Mouse (Mus musculus): ENCODE measurements at regions not wholly inside any gene's neighbourhood (a gene's known extent, or its start where the extent isn't known, plus 50 kb on each side); places are given as distances from the start of the nearest gene placed in this dataset.
A peak's percentile ranks its signal among the peaks of the same experiment; 100 is the strongest.

DNA sequence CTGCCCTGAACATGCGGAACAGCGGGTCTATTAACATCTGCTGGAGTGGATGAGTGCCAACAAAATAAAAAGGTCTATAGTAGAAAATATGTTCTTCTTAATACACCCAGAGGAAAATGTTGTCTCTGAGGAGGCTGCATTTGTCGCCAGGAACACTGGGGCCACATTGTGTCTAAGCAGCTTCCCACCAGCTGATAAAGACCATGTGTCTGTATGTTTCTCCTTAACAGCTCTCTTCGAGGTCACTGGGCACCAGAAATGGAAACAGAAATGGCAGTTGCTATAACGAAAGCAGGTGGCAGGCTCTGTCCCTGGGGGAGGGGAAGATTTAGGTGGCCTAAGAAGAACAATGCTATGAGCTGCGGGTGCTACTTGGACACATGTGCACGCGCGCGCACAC lies 159.4 kb downstream of the Ly86 start:
- peak; percentile 29 to 40 for DNase-seq

DNA sequence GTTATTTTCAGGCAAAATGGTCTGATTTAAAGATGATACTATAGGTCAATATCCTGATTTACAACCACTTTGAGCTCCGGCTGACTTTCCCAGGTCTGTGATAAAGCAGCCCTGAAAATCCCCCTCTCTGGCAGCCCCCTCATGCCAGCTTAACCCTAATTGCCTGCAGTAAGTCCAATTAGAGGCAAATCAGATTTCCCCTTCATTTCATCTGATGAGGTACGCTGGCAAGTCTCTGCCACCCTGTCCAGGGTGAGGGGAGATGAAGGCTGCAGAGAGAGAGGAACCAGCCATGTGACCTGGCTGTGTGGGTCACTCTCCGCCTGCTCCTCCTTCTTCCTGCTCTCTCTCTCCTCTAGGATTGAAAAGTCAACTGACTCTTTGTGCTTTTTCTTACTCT lies 160.6 kb downstream of the Ly86 start:
- no peak for DNase-seq

DNA sequence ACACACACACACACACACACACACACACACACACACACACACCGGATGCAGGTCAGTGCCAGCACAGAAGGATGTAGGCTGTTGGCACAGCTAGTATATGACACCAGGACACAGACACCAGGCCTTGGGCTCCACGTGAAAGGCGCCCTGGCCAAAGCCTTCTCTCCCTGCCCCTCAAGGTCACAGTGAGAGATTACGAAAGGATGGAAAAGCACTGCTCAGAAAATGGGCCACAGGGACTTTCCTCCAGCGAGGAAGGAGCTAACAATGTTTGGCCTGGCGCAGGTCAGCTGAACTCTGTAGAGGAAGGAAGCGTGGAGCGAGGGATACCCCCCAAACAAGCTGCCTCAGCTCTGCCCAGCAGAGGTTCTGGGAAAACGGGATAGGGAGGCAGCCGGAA lies 161.0 kb downstream of the Ly86 start:
- no peak for DNase-seq

DNA sequence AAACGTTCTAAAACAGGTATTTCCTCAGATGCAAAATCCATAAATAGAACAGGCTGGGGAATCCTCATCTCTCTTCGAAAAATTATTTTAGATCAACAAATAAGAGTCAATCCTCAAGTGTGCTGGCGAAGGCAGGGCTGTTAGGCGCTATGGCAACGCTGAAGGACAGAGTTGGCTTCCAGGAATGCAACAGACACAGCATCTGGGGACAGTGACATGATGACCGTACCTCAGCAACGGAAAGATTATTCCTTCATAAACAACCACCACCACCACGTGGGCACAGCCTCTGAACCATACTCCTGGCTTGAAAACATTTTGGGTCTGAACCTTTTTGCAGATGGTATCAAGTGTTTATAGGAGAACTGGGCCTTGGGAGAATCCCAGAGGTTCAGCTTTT lies 161.7 kb downstream of the Ly86 start:
- DNase-seq = no peak

DNA sequence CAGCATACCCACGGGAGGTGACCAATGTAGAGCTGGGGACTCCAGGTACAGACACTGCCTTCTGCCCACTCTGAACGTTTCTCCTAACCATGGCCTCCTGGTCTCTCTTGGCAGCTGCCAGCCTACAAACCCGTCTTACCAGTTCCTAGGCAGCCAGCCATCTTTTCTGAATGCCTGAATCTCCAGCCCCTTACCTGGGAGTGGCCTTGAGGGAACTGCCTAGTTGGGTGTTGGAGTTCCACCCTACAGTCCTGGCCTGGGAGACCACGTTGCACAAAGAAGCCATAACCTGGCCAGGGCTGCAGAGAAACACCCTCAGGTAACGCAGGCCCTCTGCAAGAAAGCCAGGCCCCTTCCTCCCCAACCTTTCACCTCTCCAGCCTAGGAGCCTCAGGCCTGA lies 162.1 kb downstream of the Ly86 start:
- DNase-seq = no peak

DNA sequence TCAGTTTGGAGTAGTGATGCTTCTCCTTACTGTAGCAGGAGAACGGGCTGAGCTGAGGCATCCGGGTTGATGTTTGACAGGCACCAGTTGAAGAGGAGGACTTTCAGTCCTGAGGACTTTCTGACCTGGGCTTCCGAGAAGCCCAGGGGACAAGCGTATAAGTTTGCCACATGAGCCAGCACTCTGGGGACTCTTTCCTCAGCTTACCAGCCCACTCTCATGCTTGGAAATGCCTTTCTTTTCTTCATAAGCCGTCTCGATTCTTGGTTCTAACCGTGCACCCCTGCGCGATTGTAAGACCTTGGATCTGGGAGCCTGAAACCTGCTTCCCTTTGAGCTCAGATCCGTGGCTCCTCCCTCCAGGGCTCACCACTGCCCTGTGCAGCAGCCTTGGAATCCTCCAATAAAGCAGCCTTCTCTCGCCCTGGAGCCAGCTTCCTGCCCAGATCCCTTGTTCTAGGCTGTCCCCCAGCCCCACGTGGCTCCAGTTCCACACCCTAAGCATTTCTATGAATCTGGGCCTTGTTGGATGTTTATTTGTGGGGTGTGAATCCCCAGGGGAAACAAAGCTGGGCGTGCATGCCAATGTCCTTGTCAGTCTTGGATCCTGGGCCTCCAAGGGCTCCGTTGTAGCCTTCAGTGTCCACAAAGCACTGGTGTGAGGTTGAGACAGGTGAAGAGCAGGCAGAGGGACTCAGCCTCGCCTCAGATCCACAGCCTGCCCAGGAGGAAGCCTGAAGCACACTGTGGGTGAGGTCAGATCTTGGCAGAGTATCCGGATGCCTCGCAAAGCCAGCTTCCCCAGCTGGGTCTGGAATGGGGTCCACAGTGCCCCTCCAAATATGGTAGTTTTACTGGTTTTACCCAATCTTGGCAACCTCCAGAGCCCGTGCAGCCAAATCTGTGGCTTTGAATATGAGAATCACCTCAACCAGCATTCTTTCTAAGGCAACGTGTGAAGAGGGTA lies 163.7 kb downstream of the Ly86 start:
- peak in 1 of 2 experiments; percentile 7 for DNase-seq

DNA sequence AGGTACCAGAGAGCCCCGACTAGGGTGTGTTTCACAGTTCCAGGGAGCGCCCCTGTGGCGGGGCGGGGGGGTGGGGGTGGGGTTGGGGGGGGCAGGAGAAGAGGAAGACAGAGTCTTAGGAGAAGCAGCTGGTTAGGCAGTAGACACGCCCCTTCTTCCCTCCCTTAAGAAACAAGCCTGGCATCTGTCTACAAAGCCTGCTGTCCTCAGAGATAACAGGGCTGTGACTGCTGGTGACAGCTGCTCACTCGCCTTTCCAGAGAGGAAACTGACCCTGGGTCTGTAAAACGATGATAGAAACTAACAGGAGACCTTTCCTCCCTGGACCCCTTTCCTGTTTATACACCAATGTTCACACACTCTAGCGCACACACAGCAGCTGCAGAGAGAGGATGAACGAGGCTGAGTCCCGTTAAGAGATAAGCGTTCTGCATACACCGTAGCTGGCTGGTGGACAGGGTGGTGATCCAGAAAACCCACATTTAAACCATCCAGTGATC lies 164.4 kb downstream of the Ly86 start:
- no peak for DNase-seq

DNA sequence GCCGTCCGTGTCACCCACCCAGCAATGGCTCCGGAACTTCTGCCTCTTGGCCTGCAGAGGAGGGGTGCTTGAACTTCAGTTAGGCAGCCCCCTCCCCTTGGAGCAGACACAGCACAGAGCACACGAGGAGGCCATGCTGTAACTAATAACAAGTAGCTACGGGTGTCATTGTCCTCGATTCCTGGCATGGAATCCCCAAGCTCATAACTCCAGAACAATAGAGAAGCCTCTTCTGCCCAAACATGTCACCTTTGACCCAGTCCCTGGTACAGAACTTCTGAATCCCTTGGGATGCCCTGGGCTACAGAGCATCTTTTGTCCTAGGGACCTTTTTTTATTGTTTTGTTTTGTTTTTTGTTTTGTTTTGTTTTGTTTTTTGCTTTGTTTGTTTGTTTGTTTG lies 165.5 kb downstream of the Ly86 start:
- no peak for DNase-seq

DNA sequence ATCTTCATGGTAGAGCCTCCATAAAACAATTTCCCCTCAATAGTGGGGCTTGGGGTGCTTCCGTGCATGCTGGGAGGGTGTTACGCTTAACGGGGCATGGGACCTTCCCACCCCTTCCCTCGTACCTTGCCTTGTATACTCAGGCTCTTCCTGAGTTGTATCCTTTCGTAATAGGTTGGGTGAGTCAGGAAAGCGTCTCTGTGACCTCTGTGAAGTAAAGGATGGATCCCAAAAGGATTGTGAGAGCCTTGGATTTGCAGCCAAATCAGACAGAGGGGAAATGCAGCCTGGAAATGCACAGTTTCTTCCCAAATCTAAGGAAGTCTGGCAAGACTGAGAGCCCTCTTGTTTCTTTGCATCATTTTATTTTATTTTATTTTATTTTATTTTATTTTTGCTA lies 166.0 kb downstream of the Ly86 start:
- DNase-seq = no peak

DNA sequence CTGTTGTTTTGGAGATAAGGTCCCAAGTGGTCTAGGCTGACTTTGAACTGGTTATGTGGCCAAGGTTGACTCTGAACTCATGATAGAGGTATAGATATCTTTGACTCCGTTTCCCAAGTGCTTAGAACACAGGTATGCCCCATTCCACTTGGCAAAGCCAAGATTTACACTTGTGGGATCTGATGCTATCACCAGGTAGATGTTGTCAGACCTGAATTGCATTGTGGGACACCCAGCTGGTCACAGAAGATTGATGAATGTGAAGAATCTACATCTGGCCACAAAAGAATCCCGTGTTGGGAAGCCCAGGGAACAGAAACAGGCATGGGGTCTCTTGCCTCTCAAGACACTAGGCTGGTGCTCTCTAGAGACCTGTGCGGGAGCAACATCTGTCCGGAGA lies 166.4 kb downstream of the Ly86 start:
- DNase-seq = no peak

DNA sequence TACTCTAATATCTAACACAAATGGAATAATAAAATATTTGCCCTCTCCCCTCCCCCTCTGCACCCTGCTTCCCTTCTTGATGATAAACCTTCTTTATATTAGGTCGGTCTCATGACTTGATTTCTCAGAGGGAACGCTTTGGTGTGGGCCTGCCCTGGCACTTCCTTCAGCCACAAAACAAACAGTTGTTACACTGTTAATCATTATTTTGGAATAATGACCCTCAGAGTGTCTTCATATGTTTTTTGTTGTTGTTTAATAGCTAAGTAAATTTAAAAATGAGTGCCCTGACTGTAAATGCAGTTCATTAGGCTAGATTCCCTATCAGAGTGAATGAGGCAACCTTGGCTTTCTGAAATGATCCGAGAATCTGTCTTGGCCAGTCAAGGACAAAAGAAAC lies 167.8 kb downstream of the Ly86 start:
- DNase-seq = no peak

DNA sequence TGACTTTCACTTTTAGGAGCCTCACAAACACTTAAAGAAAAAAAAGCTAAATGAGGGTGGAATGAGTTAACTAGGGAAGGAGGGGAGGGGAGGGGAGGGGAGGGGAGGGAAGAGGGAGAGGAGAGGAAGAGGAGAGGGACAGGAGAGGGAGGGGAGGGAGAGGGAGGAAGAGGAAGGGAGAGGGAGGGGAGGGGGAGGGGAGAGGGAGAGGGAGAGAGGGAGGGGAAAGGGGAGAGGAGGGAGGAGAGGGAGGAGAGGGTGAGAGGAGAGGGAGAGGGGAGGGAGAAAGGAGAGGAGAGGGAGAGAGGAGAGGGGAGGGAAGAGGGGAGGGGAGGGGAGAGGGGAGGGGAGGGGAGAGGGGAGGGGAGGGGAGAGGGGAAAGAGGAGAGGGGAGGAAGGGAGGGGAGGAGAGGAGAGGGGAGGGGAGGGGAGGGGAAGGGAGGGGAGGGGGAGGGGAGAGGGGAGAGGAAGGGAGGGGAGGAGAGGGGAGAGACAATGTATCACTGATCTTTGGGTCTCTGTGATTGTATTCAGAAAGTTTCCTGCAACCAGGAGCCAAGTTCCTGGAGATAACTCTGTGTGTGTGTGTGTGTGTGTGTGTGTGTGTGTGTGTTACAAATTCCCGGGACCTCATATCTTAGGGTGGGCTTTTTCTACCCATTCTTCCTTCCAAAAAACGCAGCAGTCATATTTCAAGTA lies 168.3 kb downstream of the Ly86 start:
- DNase-seq = no peak

DNA sequence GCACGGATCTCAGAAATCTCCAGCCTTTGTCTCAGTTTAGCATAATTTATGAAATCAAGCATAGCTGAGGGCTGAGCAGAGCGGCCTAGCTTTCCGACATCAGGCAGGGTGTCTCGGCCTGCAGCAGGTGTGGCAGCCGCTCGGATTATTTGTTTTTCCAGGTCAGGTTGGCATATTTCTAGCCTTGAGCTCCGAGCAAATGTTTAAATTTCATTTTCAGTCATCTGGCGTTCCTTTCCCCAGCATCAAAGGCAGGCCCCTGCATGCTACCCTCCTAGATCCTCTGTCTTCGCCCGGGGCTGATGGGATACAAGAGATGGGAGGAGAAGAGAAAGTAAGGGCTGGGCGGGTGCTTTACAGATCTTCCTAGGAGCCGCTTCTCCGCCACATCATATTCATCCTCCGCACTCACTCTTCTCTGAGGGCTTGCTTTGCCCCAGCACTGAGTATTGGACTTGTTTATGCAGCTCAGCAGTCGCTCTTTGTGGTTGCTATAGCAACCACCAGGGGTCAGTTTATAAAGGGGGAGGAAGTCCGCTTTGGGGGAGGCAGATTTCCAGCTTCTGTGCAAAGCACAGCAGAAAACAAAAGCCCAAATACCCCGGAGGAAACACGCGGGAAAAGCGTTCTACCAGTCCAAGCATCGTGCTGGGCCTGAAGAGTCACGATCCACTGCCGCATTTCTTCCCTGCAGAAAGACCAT lies 169.0 kb downstream of the Ly86 start:
- DNase-seq = no peak

DNA sequence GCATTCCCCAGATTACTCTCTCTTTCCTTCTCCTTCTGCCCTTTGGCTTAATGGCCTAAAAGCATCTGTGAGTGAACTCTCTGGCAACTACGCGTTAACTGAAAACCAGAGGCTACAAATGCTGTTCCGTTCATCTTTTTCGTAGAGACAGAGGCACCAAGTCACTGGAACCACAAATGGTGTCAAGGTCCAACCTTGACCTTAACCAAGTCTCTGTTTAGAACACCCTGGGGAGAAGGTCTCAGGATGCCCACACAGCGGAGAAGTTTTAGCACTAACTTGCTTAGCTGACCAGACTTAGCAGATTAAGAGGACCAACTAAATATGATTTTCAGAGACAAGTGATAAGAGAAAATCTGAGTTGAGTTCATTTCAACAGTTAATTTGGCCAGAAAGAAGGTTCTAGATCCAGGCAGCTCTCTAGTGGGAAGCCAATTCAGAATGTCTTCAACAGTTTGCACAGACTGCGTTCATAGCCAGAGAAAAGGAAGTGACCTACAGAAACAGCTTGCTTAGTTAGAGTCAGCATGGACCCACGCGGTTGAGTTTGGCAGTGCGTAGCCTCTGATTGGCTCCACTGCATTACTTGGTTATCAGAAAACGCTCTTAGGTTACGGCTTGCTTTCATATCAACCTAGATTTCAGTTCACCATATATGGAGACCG lies 169.8 kb downstream of the Ly86 start:
- DNase-seq = peak; percentile 15

DNA sequence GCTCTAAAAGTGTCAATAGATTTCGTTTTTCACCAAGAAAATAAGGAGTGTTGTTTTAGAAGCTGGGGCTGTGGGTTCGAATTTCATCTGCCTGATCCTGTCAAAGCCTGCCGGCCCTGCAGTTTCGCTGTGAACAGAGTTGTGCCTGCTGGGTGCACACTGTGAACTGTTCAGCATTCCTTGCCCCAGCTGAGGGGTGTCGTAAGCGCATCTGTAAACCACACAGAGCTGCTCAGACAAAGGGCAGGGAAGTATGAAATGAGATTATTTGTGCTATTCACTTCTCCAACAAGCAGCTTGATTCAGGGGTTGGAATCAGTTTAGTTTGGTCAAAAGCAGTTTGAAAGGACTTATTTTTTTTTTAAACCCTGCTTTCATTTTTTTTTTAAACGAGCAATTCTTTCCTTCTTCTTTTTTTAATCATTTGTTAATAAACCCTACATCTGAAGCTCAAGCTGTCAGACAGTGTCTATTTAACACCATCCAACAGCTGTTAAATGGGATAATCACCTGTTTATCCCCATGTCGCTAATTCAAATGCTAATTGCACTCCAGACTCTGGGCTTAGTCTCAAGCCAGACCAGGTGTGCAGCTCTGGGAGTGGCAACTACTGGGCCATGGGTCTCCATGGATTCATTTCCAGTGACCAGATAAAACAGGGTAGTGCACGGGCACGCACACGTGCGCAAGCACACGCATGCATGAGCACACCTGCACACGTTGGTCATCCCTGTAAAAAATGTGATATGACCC lies 172.2 kb downstream of the Ly86 start:
- DNase-seq = no peak

DNA sequence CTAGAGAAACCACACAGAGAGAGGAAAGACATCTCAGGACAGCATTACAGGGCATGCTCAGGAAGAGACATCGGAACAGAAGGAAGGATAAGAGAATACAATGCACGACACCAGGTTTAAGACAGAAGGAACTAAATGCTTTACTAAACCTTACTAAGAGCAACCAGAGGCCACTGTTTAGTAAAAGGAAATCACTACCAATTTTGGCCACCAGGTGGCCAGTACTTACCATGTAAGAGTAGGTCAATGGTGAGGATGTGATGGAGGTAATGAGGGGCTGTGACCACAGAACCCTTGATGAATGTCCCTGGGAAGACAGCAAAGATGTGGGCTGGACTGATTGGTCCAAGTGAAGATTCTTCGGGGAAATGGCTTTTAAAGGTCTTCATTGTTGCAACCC lies 174.9 kb downstream of the Ly86 start:
- peak; percentile 70 to 72 for DNase-seq

DNA sequence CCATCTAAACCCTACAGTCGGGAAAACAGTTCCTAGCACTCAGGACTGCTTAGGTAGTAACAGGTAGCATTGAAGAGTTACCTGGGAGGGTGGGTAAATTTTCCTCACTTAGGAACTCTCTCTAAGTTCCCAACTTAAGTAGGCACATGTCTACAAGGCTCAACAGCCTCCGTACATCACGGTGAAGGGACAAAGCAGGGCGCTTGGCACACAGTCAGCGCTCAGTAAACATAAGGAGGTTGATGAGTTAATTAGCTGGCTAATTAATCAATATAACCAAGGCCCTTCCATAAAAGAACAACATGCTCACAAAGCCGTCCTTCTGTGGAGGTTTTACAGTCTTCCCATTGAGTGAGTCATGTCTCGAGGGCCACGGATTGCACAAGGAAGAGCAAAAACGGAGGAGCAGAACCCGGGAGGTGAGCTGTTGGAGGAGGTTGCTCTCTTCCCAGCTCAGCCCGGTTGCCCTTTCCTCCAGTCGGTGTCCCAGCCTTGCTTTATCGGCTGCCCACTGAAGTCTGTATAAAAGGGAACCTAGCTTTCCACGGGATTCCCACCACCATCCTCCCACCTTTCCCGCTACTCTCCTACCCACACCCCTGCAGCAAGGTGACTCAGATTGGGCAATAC lies 180.2 kb downstream of the Ly86 start:
- DNase-seq = no peak

DNA sequence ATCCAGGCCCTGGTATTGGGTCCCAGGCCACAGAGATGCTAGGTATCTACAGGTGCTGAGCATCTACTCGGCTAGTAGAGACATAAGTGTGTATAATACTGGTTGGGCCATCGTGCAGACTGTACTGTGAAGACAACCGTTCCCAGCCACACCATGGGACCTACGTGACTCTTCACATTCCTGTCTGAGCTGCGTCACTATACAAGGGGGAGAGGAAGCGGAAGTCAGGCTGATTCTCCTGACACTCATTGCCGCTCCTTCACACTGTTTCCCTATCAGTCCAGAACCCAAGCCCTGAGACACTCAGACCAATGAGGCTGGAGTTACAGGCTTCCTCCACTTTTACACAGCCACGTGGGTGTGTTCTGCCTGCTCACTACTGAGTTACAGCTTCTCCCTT lies 181.1 kb downstream of the Ly86 start:
- DNase-seq = no peak

DNA sequence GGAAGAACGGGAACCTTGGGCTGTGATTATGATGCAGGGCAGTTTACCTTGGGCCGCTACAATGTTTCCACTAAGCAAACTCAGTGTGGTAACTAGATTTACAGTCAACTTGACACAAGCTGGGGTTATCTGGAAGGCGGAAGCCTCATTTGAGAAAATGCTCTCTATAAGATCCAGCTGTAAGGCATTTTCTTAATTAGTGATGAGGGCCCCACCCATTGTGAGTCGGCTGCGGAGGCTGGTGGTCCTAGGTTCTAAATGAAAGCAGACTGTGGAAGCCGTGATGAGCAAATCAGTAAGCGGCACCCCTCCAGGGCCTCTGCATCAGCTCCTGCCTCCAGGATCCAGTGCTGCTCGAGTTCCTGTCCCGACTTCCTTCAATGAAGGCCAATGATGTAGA lies 183.4 kb downstream of the Ly86 start:
- DNase-seq = no peak

DNA sequence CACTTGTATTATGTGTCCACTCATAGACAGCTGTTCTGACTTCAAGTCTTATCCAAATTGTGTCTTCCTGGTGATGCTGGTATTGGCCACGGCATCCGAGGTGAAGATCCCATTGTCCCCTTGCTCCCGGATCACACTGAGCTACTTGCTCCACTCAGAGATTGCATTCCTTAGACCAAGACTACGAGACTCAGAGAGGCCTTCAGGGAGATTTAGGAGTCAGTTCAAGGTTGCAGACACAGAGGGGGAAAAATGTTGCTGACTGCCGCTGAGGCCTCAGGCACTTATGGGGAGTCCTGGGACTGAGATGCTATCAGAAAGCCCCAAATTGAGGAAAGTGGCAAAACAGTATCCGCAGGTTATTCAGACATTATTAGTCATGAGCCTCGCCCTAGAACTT lies 183.9 kb downstream of the Ly86 start:
- DNase-seq = no peak

DNA sequence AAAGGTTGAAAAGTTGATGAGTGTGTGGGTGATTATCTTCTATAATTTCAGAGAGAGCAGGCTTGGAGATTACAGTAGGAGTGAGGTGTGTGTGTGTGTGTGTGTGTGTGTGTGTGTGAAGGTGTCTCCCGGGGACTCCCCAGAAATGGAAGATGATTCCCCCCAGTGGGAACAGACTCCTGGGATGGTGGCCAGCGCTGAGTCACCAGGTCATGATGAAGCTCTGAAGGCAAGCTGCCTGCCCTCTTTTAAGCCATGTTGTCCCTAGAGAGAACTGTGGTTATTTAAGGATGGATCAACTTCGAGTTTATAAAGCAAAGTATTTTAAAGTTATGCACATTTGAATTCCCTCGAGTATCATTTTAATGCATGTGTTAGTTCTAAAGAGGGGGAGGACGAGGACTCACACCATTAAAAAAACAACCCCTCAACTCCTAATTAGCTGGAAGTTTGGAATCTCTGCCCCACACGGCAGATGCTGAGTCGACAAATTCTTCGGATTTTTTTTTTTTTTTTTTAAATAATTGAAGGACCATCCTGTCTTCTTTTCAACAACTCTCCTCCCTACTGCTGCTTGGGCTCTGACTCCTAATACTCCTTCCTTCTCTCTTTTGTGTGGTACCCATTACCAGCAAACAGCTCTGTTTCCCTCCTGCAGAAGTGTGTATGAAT lies 186.6 kb downstream of the Ly86 start:
- no peak for DNase-seq
